In genomic region chrX:8948130-8948805, GRCm38 (mm10) we compare ENCODE assay signal across 9 mouse cellular contexts. TPM values are rescaled to one million over a fixed set of nuclear protein-coding genes. Genes with fewer than 3 reads are reported as not detected.
DNase-seq lines count a peak whose midpoint lies in the region; ATAC-seq and TF ChIP-seq lines count a peak whose summit lies in the region.
"Not testable (repeated sequence)": the region's sequence is repeated elsewhere in the genome, so short reads cannot be mapped to it uniquely, and the experiment has no call there.
"Had no signal": no experiment of that assay in that cellular context is flagged by ENCODE, and none has a peak within 500 bp of the region (broad histone marks: within the 10 kb centered on the region; RNA-seq: fewer than 3 reads in every experiment).

No protein-coding gene starts in this region.

- not testable (repeated sequence) for H3K27ac ChIP-seq in forebrain, embryonic 14.5 days (ENCODE audit: low read depth, low read length); thymus, adult 2 months (ENCODE audit: control insufficient read depth, insufficient read depth, low read length)

- 24% methylated on average over 7 of the region's 7 CpGs for WGBS in forebrain, embryonic 14.5 days
- 18% methylated on average over 7 of the region's 7 CpGs for WGBS in thymus, adult 2 months

- H3K4me1 ChIP-seq in E14TG2a.4 (replicated peaks; ENCODE audit: low read depth, low read length); forebrain, embryonic 14.5 days (ENCODE audit: control insufficient read depth, insufficient read depth, low read length); thymus, adult 2 months (replicated peaks; ENCODE audit: control insufficient read depth, insufficient read depth, low read length): not testable (repeated sequence)

- not testable (repeated sequence) for H3K4me2 ChIP-seq in forebrain, embryonic 14.5 days (ENCODE audit: low read length)

- not testable (repeated sequence) for TF ChIP-seq POLR2A in thymus, adult 2 months (IDR thresholded peaks at IDR 0.05; ENCODE audit: control insufficient read depth, extremely low read depth, insufficient read depth, low read length, poor library complexity)

- not testable (repeated sequence) for H3K9ac ChIP-seq in forebrain, embryonic 14.5 days (ENCODE audit: low read length)

- intact Hi-C loops in heart, postnatal 36 days (cut with DNase I), result loop anchor here (5.0 kb wide), 2 partner anchors 81 to 116 kb away; no protein-coding TSS in a partner anchor

- not testable (repeated sequence) for H3K36me3 ChIP-seq in E14TG2a.4 (ENCODE audit: insufficient read depth, low read length); forebrain, embryonic 14.5 days (ENCODE audit: control insufficient read depth, insufficient read depth, low read length); thymus, adult 2 months (ENCODE audit: control insufficient read depth, insufficient read depth, low read length)

- not testable (repeated sequence) for H3K4me3 ChIP-seq in E14TG2a.4 (replicated peaks; ENCODE audit: low read length); forebrain, embryonic 14.5 days (ENCODE audit: low read depth, low read length); thymus, adult 2 months (ENCODE audit: control insufficient read depth, insufficient read depth, low read length)

- TF ChIP-seq CTCF in E14TG2a.4 (conservative IDR thresholded peaks at IDR 0.05; ENCODE audit: low read length), result peak; percentile 49
- TF ChIP-seq CTCF in thymus, adult 2 months (IDR thresholded peaks at IDR 0.05; ENCODE audit: borderline replicate concordance, control insufficient read depth, extremely low read depth, insufficient read depth, low read length, poor library complexity), result not testable (repeated sequence)

- peak; percentile 72; the same call in 1 of the 2 replicates for ATAC-seq in forebrain, embryonic 14.5 days

- H3K9me3 ChIP-seq in E14TG2a.4 (ENCODE audit: low read length); forebrain, embryonic 14.5 days (replicated peaks; ENCODE audit: control insufficient read depth, low read length): not testable (repeated sequence)

- DNase-seq in c-Kit-positive CD71-positive TER-119-positive erythroid progenitor cells, embryonic 14.5 days (ENCODE audit: low spot score), result peak; percentile 4
- peak; percentile 83 for DNase-seq in forebrain, embryonic 14.5 days (ENCODE audit: low spot score)
- DNase-seq in heart, postnatal 36 days, result peak; percentile 73 to 80
- DNase-seq in layer of hippocampus, adult 11-12 months (ENCODE audit: low spot score), result peak; percentile 86
- peak; percentile 72 to 82 for DNase-seq in lung, adult 18-20 months
- DNase-seq in ovary, adult 18-20 months (ENCODE audit: low spot score), result peak; percentile 57
- DNase-seq in thymus, adult 2 months, result peak; percentile 72

- not testable (repeated sequence) for H3K27me3 ChIP-seq in E14TG2a.4 (ENCODE audit: insufficient read depth, low read length); forebrain, embryonic 14.5 days (replicated peaks; ENCODE audit: control insufficient read depth, insufficient read depth, low read length); thymus, adult 2 months (ENCODE audit: control insufficient read depth, insufficient read depth, low read length)

RNA-seq across cellular contexts. Expression of gene Fthl17b, which starts 14.5 kb away (rescaled TPM):
- polyA plus RNA-seq in forebrain, embryonic 14.5 days (2014; fragmentation: Nextera tagmentation; extraction: Ambion mirVana), result not detected in 2 replicates
- total RNA-seq in heart, postnatal 36 days (2021), result not detected
- not detected in 2 replicates for polyA plus RNA-seq in thymus, adult 2 months (2012; rRNA removed)
- polyA plus RNA-seq: macrophage had no signal

RNA-seq across cellular contexts. Expression of gene Fthl17c, which starts 28.1 kb away (rescaled TPM):
- polyA plus RNA-seq in forebrain, embryonic 14.5 days (2014; fragmentation: Nextera tagmentation; extraction: Ambion mirVana), result not detected in 2 replicates
- not detected for total RNA-seq in heart, postnatal 36 days (2021)
- polyA plus RNA-seq in thymus, adult 2 months (2012; rRNA removed), result not detected in 2 replicates
- polyA plus RNA-seq: macrophage had no signal

RNA-seq across cellular contexts. Expression of gene Fthl17d, which starts 38.3 kb away (rescaled TPM):
- polyA plus RNA-seq in forebrain, embryonic 14.5 days (2014; fragmentation: Nextera tagmentation; extraction: Ambion mirVana), result not detected in 2 replicates
- total RNA-seq in heart, postnatal 36 days (2021), result not detected
- polyA plus RNA-seq in thymus, adult 2 months (2012; rRNA removed), result not detected in 2 replicates
- polyA plus RNA-seq: macrophage had no signal

RNA-seq across cellular contexts. Expression of gene B630019K06Rik, which starts 56.1 kb away (rescaled TPM):
- 15.2 and 15.6 TPM in 2 replicates for polyA plus RNA-seq in forebrain, embryonic 14.5 days (2014; fragmentation: Nextera tagmentation; extraction: Ambion mirVana)
- 1 to 10 TPM in 1 of 2 experiments, under 1 TPM in 1; 0.73 to 1.6 TPM for total RNA-seq in heart, postnatal 36 days (2021)
- 0.71 and 1.1 TPM in 2 replicates for polyA plus RNA-seq in thymus, adult 2 months (2012; rRNA removed)

Comparison
In these comparisons a context has a peak if more than half of its experiments do, and no peak if none do; other contexts are left out.
1. DNase-seq: peak in every context shown above with its lines; median percentile 86 in layer of hippocampus, adult 11-12 months; 83 in forebrain, embryonic 14.5 days; 77 in lung, adult 18-20 months; 76 in heart, postnatal 36 days; 72 in thymus, adult 2 months; 57 in ovary, adult 18-20 months; 4 in c-Kit-positive CD71-positive TER-119-positive erythroid progenitor cells, embryonic 14.5 days.